Mouse (Mus musculus) lung, adult 2 months (tissue): Measurements from ENCODE around the gene Ralb. TPM values are rescaled to one million over a fixed set of nuclear protein-coding genes. Genes with fewer than 3 reads are reported as not detected.
A peak's percentile ranks its signal among the peaks of the same experiment; 100 is the strongest.

ENCODE experiments used
- DNase-seq: peaks from one replicate; pipeline ENCODE4 v3.0.0; 2022
- H3K4me1 ChIP-seq: fragments of 200-500 bp; 2 replicates; pipeline ENCODE4 v1.6.1; 2011; ENCODE audit warnings: low read length; ENCODE audit not compliant: control insufficient read depth, insufficient read depth
- H3K4me3 ChIP-seq: fragments of 200-500 bp; replicated peaks from 2 replicates; pipeline ENCODE3; 2011; ENCODE audit warnings: low read depth, mild to moderate bottlenecking, control low read depth, low read length; ENCODE audit errors: extremely low read depth
- CTCF ChIP-seq: fragments of 200-500 bp; IDR thresholded peaks from 2 replicates; pipeline ENCODE4 v1.5.1; 2011; ENCODE audit warnings: mild to moderate bottlenecking, low read length, control low read depth; ENCODE audit not compliant: insufficient read depth
- POLR2A ChIP-seq: fragments of 200-500 bp; IDR thresholded peaks from 2 replicates; pipeline ENCODE4 v1.6.1; 2011; ENCODE audit warnings: low read depth, mild to moderate bottlenecking, control low read depth, low read length, borderline replicate concordance; ENCODE audit errors: extremely low read depth
- WGBS: fragments of 180-500 bp; shearing (Covaris S2); methylation state at CpG from one replicate; pipeline ENCODE4 v1.1.7; 2018; 5-methylcytosine and 5-hydroxymethylcytosine counted together
- polyA plus RNA-seq: library from polyadenylated mRNA; depleted of rRNA; stranded (reverse); fragments of >200 nt; gene quantifications from 2 replicates; pipeline ENCODE4 v1.2.3, GENCODE M21; 2012; rRNA removed

Ralb gene
- 47.9 and 54.1 TPM in 2 replicates for polyA plus RNA-seq

DNA sequence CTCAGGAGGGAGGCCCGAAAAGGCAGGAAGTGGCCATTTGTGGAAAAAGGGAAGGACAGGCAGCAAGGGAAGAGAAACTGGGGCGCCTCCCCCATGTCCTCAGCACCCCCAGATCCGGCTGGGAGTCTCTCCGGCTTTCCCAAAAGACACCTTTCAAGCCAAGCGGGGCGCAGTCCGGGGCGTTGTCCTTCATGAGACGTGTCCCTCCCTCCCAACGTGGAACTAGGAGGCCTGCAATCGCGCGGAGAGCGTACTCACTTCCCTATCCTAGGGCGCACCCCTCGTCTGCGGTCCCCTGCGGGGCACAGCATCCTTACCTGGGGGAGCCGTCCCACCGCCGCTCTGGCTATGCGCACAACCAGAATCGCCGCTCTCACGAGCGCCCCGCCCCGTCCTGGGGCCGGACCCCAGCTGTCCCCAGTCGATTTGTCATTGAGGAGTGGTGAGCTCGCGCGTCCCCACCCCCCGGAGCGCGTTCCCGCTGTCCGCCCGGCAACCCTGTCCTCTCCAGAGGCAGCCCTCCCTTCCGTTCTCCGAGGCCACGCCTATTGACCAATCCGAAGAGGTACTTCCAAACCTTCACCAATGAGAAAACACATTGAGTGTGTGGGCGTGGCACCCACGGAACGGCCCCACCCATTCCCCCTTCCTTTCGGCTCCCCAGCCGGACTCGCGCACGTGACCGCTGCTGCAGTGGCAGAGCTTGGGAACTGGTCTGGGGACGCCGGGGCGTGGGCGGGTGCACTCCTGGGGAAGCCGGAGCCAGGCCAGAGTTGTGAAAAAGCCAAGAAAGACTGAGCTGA lies at the start of gene Ralb:
Gene Ralb, minus strand, starts transcription at position 535 of the 803 bp plus-strand sequence.
- TF ChIP-seq POLR2A (peak; percentile 70; the same call in 1 of the 2 replicates), CTCF (no peak)
- DNase-seq: peak; percentile 96
- peaks cover 20% of the 10 kb centered on the region for H3K4me1 ChIP-seq
- under 1% methylated on average over 57 of the region's 57 CpGs for WGBS
- H3K4me3 ChIP-seq: peak within 1 kb of the TSS; percentile 81

DNA sequence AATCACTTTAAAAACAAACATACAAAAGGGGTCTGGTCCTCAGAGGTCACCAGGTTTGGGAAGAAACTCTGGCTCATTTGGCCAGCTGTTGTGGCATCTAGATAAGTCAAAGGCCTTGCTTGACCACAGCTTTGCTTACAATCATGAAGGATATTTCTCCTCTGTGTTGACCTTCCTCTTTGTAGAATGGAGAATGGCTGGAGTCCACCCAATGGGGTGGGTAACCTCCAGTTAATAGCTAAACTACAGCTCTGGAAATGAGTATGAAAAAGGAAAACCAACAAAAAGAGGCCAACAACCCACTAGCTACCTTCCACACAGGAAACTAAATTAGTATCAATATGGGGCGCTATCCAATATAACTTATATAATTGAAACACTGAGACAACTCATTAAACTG lies 47.1 kb upstream of the Ralb start:
- Histone ChIP-seq H3K4me1 (no peaks in the 10 kb centered on the region), H3K4me3 (no peak overlapping the region)
- WGBS: 95% methylated on average over 1 of the region's 1 CpGs
- TF ChIP-seq POLR2A (no peak), CTCF (no peak)
- no peak for DNase-seq

DNA sequence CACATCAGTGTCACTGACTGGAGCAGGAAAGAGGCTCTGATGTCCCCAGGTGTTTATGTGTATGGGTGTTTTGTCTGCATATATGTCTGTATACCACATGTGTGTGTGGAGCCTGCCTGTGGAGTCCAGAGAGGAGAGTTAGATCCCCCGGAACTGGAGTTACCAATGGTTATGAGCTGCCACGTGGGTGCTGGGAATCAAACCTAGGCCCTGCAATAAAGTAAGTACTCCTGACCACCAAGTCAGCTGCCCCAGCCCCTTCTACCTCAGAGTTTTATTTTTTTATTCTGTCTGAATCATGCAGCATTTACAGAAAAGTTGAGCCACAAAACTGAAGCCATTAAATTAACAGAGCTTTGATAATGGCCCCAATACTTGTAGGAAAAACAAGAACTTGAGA lies 45.5 kb upstream of the Ralb start:
- DNase-seq: no peak
- TF ChIP-seq POLR2A: no peak
- TF ChIP-seq CTCF: no peak
- WGBS: 95% methylated on average over 2 of the region's 2 CpGs
- no peaks in the 10 kb centered on the region for H3K4me1 ChIP-seq
- H3K4me3 ChIP-seq: no peak overlapping the region

DNA sequence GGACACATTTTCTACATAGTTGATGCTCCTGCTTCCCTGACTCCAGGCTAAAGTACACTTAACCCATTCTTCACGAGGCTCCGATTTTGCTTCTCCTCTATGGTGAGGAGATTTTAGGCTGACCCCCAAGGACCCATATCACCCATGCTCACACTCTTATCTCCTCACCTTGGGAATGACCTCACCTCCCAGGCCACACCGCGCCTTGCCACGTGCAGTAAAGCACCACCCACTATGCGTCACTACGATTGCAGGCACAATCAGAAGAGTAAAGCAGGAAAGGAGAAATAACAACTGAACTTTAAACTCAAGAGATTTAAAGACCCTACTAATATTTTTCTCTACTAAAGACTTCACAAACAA lies 44.7 kb upstream of the Ralb start:
- Histone ChIP-seq H3K4me3 (no peak overlapping the region), H3K4me1 (no peaks in the 10 kb centered on the region)
- WGBS: 84% methylated on average over 7 of the region's 7 CpGs
- no peak for TF ChIP-seq CTCF
- no peak for TF ChIP-seq POLR2A
- no peak for DNase-seq

DNA sequence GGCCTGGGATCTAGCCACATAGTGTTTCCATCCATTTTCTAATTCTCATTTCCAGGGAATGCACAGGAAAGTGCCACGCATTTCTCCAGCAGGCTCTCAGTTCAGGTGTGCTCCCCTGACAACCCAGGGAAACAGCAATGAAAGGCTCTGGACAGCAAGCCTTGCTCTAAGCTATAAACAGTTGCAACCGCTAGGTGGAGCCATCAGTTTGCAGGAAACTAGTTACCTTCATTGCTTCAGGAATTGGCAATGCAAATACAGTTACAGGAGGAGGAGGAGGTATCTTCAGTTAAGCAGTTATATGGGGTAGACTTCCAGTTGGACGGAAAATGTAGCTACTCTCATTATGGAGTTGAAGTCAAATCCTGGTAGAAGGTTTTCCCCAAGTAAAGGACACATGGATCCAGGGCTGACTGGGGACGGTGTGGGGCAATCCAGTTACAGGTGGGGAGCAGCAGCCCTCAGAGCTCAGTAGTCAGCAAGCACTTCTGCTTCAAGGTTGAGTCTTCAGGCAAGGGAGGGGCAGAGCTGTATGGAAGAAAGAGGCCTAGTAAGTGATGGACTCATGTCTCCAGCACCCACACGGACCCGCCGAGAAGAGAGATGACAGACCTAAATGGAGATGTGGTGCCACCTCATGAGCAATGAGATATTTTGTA lies 44.2 kb upstream of the Ralb start:
- TF ChIP-seq CTCF (peak; percentile 57), POLR2A (no peak)
- peak; percentile 74 for DNase-seq
- whole genome bisulfite sequencing: 65% methylated on average over 7 of the region's 7 CpGs
- no peak overlapping the region for H3K4me3 ChIP-seq
- no peaks in the 10 kb centered on the region for H3K4me1 ChIP-seq

DNA sequence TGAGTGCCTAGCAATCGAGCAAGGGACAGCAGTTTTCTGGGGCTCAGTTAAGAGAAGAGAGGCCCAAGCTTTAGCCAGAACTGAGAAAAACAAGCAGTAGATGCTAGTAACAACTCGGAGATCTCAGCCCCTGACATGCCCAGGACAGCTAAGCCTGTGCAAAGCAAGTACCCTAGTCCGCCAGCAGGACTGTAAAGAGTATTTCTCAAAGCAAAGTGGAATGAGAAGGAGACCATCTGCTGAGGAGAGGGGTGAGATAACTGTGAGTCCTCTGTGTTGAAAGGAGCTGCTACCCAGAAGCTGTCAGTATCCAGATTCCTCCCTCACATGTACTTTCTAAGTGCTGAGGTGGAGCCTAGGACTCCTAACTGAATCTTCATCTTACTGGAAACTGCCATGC lies 41.9 kb upstream of the Ralb start:
- H3K4me3 ChIP-seq: no peak overlapping the region
- WGBS: 80% methylated on average over 3 of the region's 3 CpGs
- no peak for DNase-seq
- H3K4me1 ChIP-seq: peaks cover 2% of the 10 kb centered on the region; the same call in 1 of the 2 replicates
- TF ChIP-seq POLR2A (no peak), CTCF (no peak)

DNA sequence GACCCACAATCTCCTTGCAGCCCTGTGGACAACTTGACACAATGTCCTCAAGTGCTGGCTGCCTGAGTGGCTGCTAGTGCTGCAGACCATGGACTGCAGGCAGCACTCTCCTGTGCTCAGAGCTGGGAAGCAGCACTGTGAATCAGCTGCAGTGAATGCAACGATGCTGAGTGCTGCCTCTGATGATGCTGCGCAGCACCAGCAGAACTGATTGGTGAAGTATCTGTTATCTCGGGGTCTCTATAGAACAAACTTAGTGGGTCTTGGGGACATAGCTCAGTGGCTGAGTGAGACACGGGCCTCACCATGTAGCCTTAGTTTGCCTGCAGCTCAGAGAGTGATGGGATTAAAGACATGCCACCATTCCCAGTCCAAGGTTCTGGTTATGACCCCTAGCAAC lies 41.1 kb upstream of the Ralb start:
- WGBS: 82% methylated on average over 4 of the region's 4 CpGs
- DNase-seq: no peak
- TF ChIP-seq POLR2A: no peak
- no peak for TF ChIP-seq CTCF
- peaks cover 2% of the 10 kb centered on the region; the same call in 1 of the 2 replicates for H3K4me1 ChIP-seq
- H3K4me3 ChIP-seq: no peak overlapping the region

DNA sequence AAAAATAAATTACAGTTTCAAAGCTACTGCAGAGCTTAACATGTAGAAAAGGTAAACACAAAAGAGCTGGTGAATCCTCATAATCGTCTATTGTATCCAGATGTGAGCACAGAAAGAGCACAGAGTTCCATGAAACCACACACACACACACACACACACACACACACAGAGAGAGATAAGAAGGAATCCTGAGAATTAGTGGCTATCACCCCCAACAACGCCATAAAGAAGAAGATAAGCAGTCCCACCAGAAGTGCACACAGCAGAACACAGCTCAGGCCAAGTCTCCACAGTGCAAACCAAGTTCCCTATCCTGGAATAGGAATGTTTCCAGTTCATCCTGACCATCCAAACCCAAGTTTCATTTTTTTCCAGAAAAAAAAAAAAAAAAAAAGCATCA lies 40.6 kb upstream of the Ralb start:
- Histone ChIP-seq H3K4me3 (no peak overlapping the region), H3K4me1 (peaks cover 2% of the 10 kb centered on the region; the same call in 1 of the 2 replicates)
- 50% methylated on average over 2 of the region's 2 CpGs for WGBS
- DNase-seq: no peak
- TF ChIP-seq POLR2A: no peak
- no peak for TF ChIP-seq CTCF

DNA sequence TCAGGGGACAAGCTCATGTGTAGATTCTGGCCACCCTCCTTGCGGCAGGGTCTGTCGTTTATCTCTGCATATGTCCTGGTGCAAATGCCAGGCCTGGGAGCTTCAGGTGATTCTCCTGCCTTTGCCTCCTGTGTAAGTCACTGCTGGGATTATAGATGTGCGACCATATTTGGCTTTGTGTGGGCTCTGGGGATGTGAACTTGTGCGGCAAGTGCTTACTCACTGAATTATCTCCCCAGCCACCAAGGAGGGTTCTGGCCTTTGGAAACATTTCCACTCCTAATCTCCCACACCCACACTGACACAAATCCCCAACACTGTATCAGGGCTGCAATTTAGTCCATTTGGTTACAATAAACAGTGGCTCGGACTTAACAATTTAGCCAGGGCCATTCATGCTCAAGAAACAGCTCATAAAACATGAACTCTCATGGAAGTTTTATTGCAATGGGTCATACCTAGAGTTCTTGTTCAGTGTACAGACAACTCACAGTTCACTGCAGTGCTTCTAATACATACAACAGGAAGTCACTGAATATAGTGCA lies 40.1 kb upstream of the Ralb start:
- 81% methylated on average over 5 of the region's 5 CpGs for WGBS
- no peak for DNase-seq
- Histone ChIP-seq H3K4me3 (no peak overlapping the region), H3K4me1 (peaks cover 2% of the 10 kb centered on the region; the same call in 1 of the 2 replicates)
- TF ChIP-seq CTCF (no peak), POLR2A (no peak)
